Mouse (Mus musculus) intestine, embryonic 15.5 days (tissue): ENCODE measurements around the gene Hhip. TPM values are rescaled to one million over a fixed set of nuclear protein-coding genes. Genes with fewer than 3 reads are reported as not detected.

ENCODE experiments used
- ATAC-seq: fragments of 200-750 bp; cut with Nextera tagmentation; 2 replicates; pipeline ENCODE4 v1.8.0; 2017; ENCODE audit warnings: moderate TSS enrichment, moderate library complexity
- H3K27ac ChIP-seq: fragments of 300-500 bp; sonication (generic); 2 replicates; pipeline ENCODE4 v1.5.1; 2015; ENCODE audit warnings: mild to moderate bottlenecking, inconsistent platforms
- H3K27me3 ChIP-seq: fragments of 300-500 bp; sonication (generic); replicated peaks from 2 replicates; pipeline ENCODE4 v1.6.1; 2015; ENCODE audit warnings: inconsistent platforms
- H3K36me3 ChIP-seq: fragments of 300-500 bp; sonication (generic); 2 replicates; pipeline ENCODE4 v1.6.1; 2015; ENCODE audit warnings: inconsistent platforms
- H3K4me1 ChIP-seq: fragments of 300-500 bp; sonication (generic); replicated peaks from 2 replicates; pipeline ENCODE4 v1.6.1; 2015; ENCODE audit warnings: inconsistent platforms
- H3K4me2 ChIP-seq: fragments of 300-500 bp; sonication (generic); replicated peaks from 2 replicates; pipeline ENCODE4 v1.6.1; 2015; ENCODE audit warnings: mild to moderate bottlenecking, inconsistent platforms
- H3K4me3 ChIP-seq: fragments of 300-500 bp; sonication (generic); replicated peaks from 2 replicates; pipeline ENCODE4 v1.5.1; 2015; ENCODE audit warnings: inconsistent platforms
- H3K9ac ChIP-seq: fragments of 300-500 bp; sonication (generic); 2 replicates; pipeline ENCODE4 v1.6.1; 2015; ENCODE audit warnings: inconsistent platforms
- H3K9me3 ChIP-seq: fragments of 300-500 bp; sonication (generic); 2 replicates; pipeline ENCODE4 v1.6.1; 2016; ENCODE audit warnings: inconsistent platforms
- WGBS: fragments of 180-500 bp; shearing (Covaris S2); methylation state at CpG from one replicate; pipeline ENCODE4 v1.1.7; 2015; 5-methylcytosine and 5-hydroxymethylcytosine counted together
- polyA plus RNA-seq: library from polyadenylated mRNA; unstranded; fragments of >200 nt; fragmentation: Nextera tagmentation; extraction: Ambion mirVana; gene quantifications from 2 replicates; pipeline ENCODE4 v1.2.1, GENCODE M21; 2015

Hhip gene
- polyA plus RNA-seq, 1 experiment from 2014 or later = 15.8 TPM

DNA sequence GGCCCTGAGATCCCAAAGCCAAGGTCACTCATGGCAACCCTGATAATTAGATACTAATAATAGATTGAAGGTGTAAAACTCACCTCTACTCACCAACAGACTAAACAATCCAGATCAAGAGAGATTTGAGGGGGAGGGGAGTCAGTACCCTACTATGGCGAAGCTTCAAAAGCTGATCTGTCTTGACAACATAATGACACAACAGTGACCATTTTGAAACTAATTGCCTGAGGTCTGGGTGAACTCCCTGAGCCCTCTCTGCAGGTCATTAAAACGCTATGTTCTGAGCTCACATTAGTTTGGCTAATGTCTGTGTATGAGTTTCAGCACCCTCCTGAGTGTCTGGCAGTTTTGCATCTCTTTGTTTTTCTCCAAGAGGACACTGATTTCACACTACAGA lies 72.9 kb downstream of the Hhip start:
- ATAC-seq = no peak
- H3K27ac ChIP-seq = no peak overlapping the region
- no peak overlapping the region for H3K4me3 ChIP-seq
- no peaks in the 10 kb centered on the region for H3K27me3 ChIP-seq
- no peaks in the 10 kb centered on the region for H3K36me3 ChIP-seq
- no peaks in the 10 kb centered on the region; the same call in 1 of the 2 replicates for H3K4me1 ChIP-seq
- H3K4me2 ChIP-seq = no peak overlapping the region
- no peaks in the 10 kb centered on the region for H3K9me3 ChIP-seq
- no peak overlapping the region for H3K9ac ChIP-seq
- 53% methylated on average over 2 of the region's 2 CpGs for WGBS

- 25% methylated on average over 4 of the region's 4 CpGs for WGBS
- H3K36me3 ChIP-seq = no peaks in the 10 kb centered on the region
- no peak overlapping the region for H3K4me2 ChIP-seq
- no peak overlapping the region for H3K27ac ChIP-seq
- H3K4me1 ChIP-seq = no peaks in the 10 kb centered on the region; the same call in 1 of the 2 replicates
- no peak overlapping the region for H3K4me3 ChIP-seq
- peak; percentile 61 for ATAC-seq
- no peak overlapping the region for H3K9ac ChIP-seq
- no peaks in the 10 kb centered on the region for H3K27me3 ChIP-seq
- no peaks in the 10 kb centered on the region for H3K9me3 ChIP-seq
Measured at GRCm38 (mm10) chr8:79982144-79982543, 75.7 kb downstream of the Hhip start.

DNA sequence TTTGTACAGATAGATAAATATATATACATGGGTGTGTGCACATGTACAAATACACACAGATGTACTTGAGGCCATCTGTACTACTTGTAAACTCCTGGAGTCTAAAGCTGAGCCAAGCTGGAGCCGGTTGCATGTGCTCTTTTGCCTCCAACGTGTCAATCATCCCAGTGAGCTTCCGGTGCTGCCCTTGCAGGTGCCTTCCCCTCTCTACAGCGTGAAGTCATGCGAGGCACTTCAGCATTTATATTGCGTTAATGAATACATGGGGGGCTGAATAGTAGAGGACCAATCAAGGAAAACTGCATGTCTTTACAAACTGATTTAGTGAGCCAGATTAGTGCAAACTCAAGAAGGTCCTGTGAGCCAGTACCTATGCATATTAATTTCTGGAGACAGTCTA lies 91.6 kb downstream of the Hhip start:
- H3K4me2 ChIP-seq = no peak overlapping the region
- ATAC-seq = no peak
- no peaks in the 10 kb centered on the region for H3K9me3 ChIP-seq
- no peak overlapping the region for H3K9ac ChIP-seq
- no peaks in the 10 kb centered on the region for H3K27me3 ChIP-seq
- WGBS = 72% methylated on average over 6 of the region's 6 CpGs
- no peaks in the 10 kb centered on the region for H3K4me1 ChIP-seq
- no peak overlapping the region for H3K27ac ChIP-seq
- H3K36me3 ChIP-seq = no peaks in the 10 kb centered on the region
- no peak overlapping the region for H3K4me3 ChIP-seq

- H3K4me3 ChIP-seq = no peak overlapping the region
- 0 out of 2 replicates have a peak, but pooled peaks cover 2% of the 10 kb centered on the region for H3K4me1 ChIP-seq
- no peaks in the 10 kb centered on the region for H3K27me3 ChIP-seq
- no peak overlapping the region for H3K9ac ChIP-seq
- 24% methylated on average over 3 of the region's 3 CpGs for WGBS
- H3K27ac ChIP-seq = no peak overlapping the region
- no peak for ATAC-seq
- no peaks in the 10 kb centered on the region for H3K9me3 ChIP-seq
- H3K4me2 ChIP-seq = no peak overlapping the region
- no peaks in the 10 kb centered on the region for H3K36me3 ChIP-seq
Measured at GRCm38 (mm10) chr8:79952857-79953256, 104.9 kb downstream of the Hhip start.

DNA sequence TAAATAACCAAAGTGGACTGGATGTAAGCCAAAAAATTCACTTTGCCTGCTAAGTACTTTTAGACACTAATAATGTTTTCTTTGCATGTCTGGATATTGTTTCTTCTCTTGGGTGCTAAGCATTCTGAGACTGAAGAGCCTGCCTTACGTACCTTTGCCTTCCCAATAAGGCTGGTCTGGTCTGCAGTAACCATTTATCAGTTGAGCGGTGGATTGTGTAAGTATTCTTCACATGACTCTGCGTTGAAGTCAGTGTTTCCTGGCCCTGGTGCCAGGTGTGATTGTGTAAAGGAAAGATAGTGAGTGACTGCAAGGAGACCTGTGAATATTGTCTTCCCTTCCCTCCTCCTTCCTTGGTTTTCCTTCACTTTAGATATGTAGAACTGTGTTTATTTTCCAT lies 107.4 kb downstream of the Hhip start:
- Histone ChIP-seq H3K27me3 (no peaks in the 10 kb centered on the region), H3K4me2 (no peak overlapping the region), H3K4me3 (no peak overlapping the region), H3K27ac (no peak overlapping the region), H3K36me3 (no peaks in the 10 kb centered on the region), H3K9ac (no peak overlapping the region), H3K9me3 (no peaks in the 10 kb centered on the region), H3K4me1 (0 out of 2 replicates have a peak, but pooled peaks cover 2% of the 10 kb centered on the region)
- 56% methylated on average over 3 of the region's 3 CpGs for WGBS
- ATAC-seq = no peak

DNA sequence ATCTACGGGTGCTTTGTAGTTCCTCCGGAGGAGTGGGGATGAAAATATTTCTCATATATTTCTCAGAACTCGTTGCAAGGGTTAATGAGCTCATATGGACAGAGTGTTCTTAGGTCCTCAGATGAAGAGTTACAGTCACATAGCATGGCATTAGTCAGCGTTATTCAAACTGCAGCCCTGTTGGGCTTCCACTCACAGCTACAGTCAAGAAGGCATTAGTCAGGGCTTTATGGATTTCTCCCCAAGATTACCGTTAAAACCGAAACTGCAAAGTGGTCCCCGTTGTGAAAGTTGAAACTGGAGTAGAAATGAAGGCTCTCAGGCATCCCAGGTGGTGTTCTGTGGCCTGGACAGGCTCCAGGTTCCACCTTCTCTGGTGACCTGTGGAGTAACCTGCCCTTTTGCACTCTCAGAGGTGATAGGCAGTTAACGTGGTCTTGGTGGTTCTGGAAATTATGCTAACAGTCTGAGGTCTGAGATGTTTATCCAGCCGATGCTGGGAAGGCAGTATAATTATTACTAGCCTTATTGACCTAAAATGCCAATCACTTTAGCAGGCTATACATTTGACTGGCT lies 112.2 kb downstream of the Hhip start:
- Histone ChIP-seq H3K27me3 (no peaks in the 10 kb centered on the region), H3K4me1 (0 out of 2 replicates have a peak, but pooled peaks cover 2% of the 10 kb centered on the region), H3K4me3 (no peak overlapping the region), H3K9me3 (no peaks in the 10 kb centered on the region), H3K4me2 (no peak overlapping the region), H3K9ac (no peak overlapping the region), H3K27ac (no peak overlapping the region), H3K36me3 (no peaks in the 10 kb centered on the region)
- 65% methylated on average over 9 of the region's 9 CpGs for WGBS
- no peak for ATAC-seq

DNA sequence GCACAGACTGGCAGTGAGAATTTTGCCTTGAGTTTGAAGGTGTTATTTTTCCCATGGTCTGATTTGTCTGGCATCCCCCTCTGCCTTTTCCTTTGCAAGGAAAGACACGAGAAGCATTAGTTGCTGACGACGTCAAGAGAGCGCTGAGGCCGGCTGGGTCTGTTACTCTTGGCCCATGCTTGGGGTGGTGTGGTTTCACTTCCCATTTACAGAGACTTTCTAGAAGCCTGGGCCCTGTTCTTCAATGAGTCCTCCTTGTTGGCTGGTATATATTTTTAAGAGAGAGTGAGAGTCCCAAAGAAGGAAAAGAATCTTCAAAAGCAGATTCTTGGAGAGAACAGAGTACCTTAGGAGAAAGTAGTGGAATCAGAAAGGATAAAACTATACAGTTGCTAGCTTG lies 116.7 kb downstream of the Hhip start:
- WGBS = 86% methylated on average over 5 of the region's 5 CpGs
- no peak for ATAC-seq
- no peaks in the 10 kb centered on the region for H3K36me3 ChIP-seq
- no peaks in the 10 kb centered on the region for H3K27me3 ChIP-seq
- no peaks in the 10 kb centered on the region for H3K4me1 ChIP-seq
- H3K4me2 ChIP-seq = no peak overlapping the region
- H3K4me3 ChIP-seq = no peak overlapping the region
- no peaks in the 10 kb centered on the region for H3K9me3 ChIP-seq
- no peak overlapping the region for H3K27ac ChIP-seq
- no peak overlapping the region for H3K9ac ChIP-seq

GRCm38 (mm10) chr8:79936856-79937445 lies 120.9 kb downstream of the Hhip start:
- H3K9me3 ChIP-seq = no peaks in the 10 kb centered on the region
- 54% methylated on average over 9 of the region's 9 CpGs for WGBS
- no peaks in the 10 kb centered on the region for H3K36me3 ChIP-seq
- no peak for ATAC-seq
- H3K27ac ChIP-seq = no peak overlapping the region
- H3K9ac ChIP-seq = no peak overlapping the region
- H3K4me2 ChIP-seq = no peak overlapping the region
- H3K4me3 ChIP-seq = no peak overlapping the region
- no peaks in the 10 kb centered on the region for H3K4me1 ChIP-seq
- no peaks in the 10 kb centered on the region for H3K27me3 ChIP-seq

GRCm38 (mm10) chr8:79935793-79936192 lies 122.0 kb downstream of the Hhip start:
- no peaks in the 10 kb centered on the region for H3K36me3 ChIP-seq
- no peak overlapping the region for H3K4me2 ChIP-seq
- no peaks in the 10 kb centered on the region for H3K4me1 ChIP-seq
- H3K9me3 ChIP-seq = no peaks in the 10 kb centered on the region
- 38% methylated on average over 7 of the region's 7 CpGs for WGBS
- H3K27ac ChIP-seq = no peak overlapping the region
- no peaks in the 10 kb centered on the region for H3K27me3 ChIP-seq
- no peak overlapping the region for H3K4me3 ChIP-seq
- H3K9ac ChIP-seq = no peak overlapping the region
- no peak for ATAC-seq

DNA sequence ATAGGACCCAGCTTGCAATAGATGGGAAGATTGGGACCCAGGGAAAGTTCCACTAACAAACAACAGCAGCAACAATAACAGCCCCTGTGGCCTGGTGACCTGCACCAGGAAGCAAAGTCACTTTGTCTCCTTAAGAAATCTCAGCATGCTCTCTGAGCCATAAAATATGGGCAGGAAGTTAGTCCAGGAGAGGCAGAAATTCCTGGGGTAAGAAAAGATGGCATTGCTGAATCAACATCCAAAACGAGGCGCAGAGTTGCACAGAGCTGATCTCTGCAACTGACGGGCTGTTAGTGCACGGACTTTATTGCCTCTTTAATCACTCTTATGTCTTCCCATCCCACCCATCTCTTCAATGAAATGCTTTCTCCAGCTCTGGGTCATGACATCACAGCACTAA lies 128.6 kb downstream of the Hhip start:
- Histone ChIP-seq H3K27ac (no peak overlapping the region), H3K9me3 (no peaks in the 10 kb centered on the region), H3K36me3 (no peaks in the 10 kb centered on the region), H3K4me3 (no peak overlapping the region), H3K9ac (no peak overlapping the region), H3K27me3 (no peaks in the 10 kb centered on the region), H3K4me1 (no peaks in the 10 kb centered on the region), H3K4me2 (no peak overlapping the region)
- ATAC-seq = no peak
- 19% methylated on average over 4 of the region's 4 CpGs for WGBS

DNA sequence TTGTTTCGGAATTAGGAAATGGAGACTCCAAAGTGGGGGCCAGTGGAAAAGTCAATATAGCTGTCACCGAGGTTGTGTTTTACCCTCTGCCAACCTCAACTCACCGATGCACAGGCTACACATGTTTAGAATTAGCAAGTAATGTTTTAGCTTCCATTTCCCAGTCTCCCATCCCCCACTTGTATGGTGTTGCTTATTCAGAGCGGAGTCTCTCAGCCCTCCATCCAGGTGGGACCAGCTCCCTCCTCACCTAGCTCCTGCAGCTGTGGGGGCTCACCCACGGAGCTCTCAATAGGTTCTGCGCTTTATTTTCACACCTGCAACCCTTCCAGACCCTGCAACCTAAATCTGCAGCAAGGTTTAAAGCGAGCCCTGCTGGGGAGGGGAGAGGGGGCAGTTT lies 140.6 kb downstream of the Hhip start:
- ATAC-seq = no peak

More for the DNA sequence above, 140.6 kb downstream of the Hhip start:
- no peaks in the 10 kb centered on the region for H3K9me3 ChIP-seq
- no peaks in the 10 kb centered on the region for H3K27me3 ChIP-seq
- H3K9ac ChIP-seq = no peak overlapping the region
- WGBS = 69% methylated on average over 7 of the region's 7 CpGs
- no peak overlapping the region for H3K4me2 ChIP-seq
- H3K36me3 ChIP-seq = no peaks in the 10 kb centered on the region
- no peak overlapping the region for H3K4me3 ChIP-seq
- H3K4me1 ChIP-seq = no peaks in the 10 kb centered on the region
- no peak overlapping the region for H3K27ac ChIP-seq
